Mouse (Mus musculus): Measurements from ENCODE around the gene Sema4a.

DNA sequence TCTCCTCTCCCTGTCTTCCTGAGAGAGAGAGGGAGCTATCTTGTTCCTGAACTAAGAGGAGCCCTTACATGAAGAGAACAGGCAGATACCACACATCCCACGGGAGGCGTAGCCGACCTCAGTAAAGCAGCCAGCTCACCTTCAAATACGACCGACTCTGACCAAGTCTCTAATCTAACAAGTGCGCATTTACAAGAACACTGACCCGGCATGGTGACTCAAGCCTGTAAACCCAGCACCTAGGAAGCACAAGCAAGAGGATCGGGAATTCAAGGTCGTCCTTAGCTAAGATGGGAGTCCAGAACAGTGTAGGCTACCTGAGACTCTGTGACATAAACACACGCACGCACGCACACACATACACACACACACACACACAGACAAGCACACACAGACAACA lies 18.5 kb downstream of the Sema4a start:
- TF ChIP-seq CTCF (conservative IDR thresholded peaks at IDR 0.05; ENCODE audit: low read length) (no peak), POU5F1 (IDR thresholded peaks at IDR 0.05; ENCODE audit: borderline replicate concordance, low read length) (no peak)

Data from E14TG2a.4 (cell line).